Mouse (Mus musculus) stomach, embryonic 15.5 days (tissue): Measurements from ENCODE around the gene Anapc5. TPM values are rescaled to one million over a fixed set of nuclear protein-coding genes. Genes with fewer than 3 reads are reported as not detected.

Source experiments
- ATAC-seq: fragments of 200-750 bp; cut with Nextera tagmentation; 2 replicates; pipeline ENCODE4 v1.8.0; 2017; ENCODE audit warnings: low read depth, moderate number of reproducible peaks, moderate TSS enrichment; ENCODE audit not compliant: insufficient read depth, low FRiP score
- H3K27ac ChIP-seq: fragments of 300-500 bp; sonication (generic); 2 replicates; pipeline ENCODE4 v1.5.1; 2015; ENCODE audit warnings: mild to moderate bottlenecking, inconsistent platforms
- H3K27me3 ChIP-seq: fragments of 300-500 bp; sonication (generic); replicated peaks from 2 replicates; pipeline ENCODE4 v1.6.1; 2015; ENCODE audit warnings: inconsistent platforms
- H3K36me3 ChIP-seq: fragments of 300-500 bp; sonication (generic); 2 replicates; pipeline ENCODE4 v1.6.1; 2015; ENCODE audit warnings: inconsistent platforms
- H3K4me1 ChIP-seq: fragments of 300-500 bp; sonication (generic); 2 replicates; pipeline ENCODE4 v1.6.1; 2015; ENCODE audit warnings: inconsistent platforms
- H3K4me2 ChIP-seq: fragments of 300-500 bp; sonication (generic); 2 replicates; pipeline ENCODE4 v1.6.1; 2015; ENCODE audit warnings: mild to moderate bottlenecking, inconsistent platforms
- H3K4me3 ChIP-seq: fragments of 300-500 bp; sonication (generic); replicated peaks from 2 replicates; pipeline ENCODE4 v1.5.1; 2015; ENCODE audit warnings: inconsistent platforms
- H3K9ac ChIP-seq: fragments of 300-500 bp; sonication (generic); 2 replicates; pipeline ENCODE4 v1.6.1; 2015; ENCODE audit warnings: inconsistent platforms
- H3K9me3 ChIP-seq: fragments of 300-500 bp; sonication (generic); 2 replicates; pipeline ENCODE4 v1.6.1; 2016; ENCODE audit warnings: inconsistent platforms
- WGBS: fragments of 180-500 bp; shearing (Covaris S2); methylation state at CpG from one replicate; pipeline ENCODE4 v1.1.7; 2015; 5-methylcytosine and 5-hydroxymethylcytosine counted together
- polyA plus RNA-seq: library from polyadenylated mRNA; unstranded; fragments of >200 nt; fragmentation: Nextera tagmentation; extraction: Ambion mirVana; gene quantifications from 2 replicates; pipeline ENCODE4 v1.2.1, GENCODE M21; 2015

Gene Anapc5
- polyA plus RNA-seq, 1 experiment from 2014 or later, result 384 TPM

- ATAC-seq, result no peak
- 73% methylated on average over 14 of the region's 14 CpGs for WGBS
- no peak overlapping the region for H3K27ac ChIP-seq
These were observed 45.4 kb downstream of the Anapc5 start for GRCm38 (mm10) chr5:122775646-122776286.

GRCm38 (mm10) chr5:122774743-122775611, 46.2 kb downstream of the Anapc5 start:
- H3K4me3 ChIP-seq, result no peak overlapping the region
- no peak overlapping the region for H3K4me2 ChIP-seq
- WGBS, result 71% methylated on average over 28 of the region's 28 CpGs
- no peaks in the 10 kb centered on the region for H3K27me3 ChIP-seq
- no peaks in the 10 kb centered on the region for H3K36me3 ChIP-seq
- H3K4me1 ChIP-seq, result peaks cover 17% of the 10 kb centered on the region
- ATAC-seq, result peak; percentile 44; the same call in 1 of the 2 replicates
- H3K9ac ChIP-seq, result no peak overlapping the region
- no peaks in the 10 kb centered on the region for H3K9me3 ChIP-seq
- no peak overlapping the region for H3K27ac ChIP-seq

More at GRCm38 (mm10) chr5:122775646-122776286, 45.4 kb downstream of the Anapc5 start:
- peaks cover 12% of the 10 kb centered on the region for H3K4me1 ChIP-seq
- H3K27me3 ChIP-seq, result no peaks in the 10 kb centered on the region
- H3K9ac ChIP-seq, result no peak overlapping the region
- H3K4me2 ChIP-seq, result no peak overlapping the region
- H3K9me3 ChIP-seq, result no peaks in the 10 kb centered on the region
- no peaks in the 10 kb centered on the region for H3K36me3 ChIP-seq
- H3K4me3 ChIP-seq, result no peak overlapping the region

DNA sequence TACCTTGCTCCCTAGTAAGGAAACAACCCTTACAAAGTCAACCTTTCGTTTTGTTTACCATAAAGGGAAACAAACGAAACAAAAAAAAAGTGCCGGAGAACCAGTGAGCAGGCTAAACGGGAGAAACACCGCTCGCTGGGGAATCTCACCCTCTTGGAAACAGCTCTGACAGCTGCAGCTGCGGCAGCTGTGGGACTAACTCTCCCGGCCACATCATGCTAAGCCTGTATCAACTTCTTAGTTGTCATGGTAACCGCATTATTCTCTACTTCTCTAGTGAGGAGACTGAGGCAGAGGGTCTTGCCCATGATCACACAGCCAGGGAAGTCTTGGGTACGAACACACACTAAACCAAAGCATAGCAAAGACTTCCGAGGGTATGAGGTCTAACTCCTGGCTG, 47.4 kb downstream of the Anapc5 start:
- H3K9me3 ChIP-seq, result no peaks in the 10 kb centered on the region
- no peak overlapping the region for H3K4me2 ChIP-seq
- no peak overlapping the region for H3K4me3 ChIP-seq
- H3K27me3 ChIP-seq, result no peaks in the 10 kb centered on the region
- no peaks in the 10 kb centered on the region for H3K36me3 ChIP-seq
- no peak overlapping the region for H3K9ac ChIP-seq
- 71% methylated on average over 11 of the region's 11 CpGs for WGBS
- H3K27ac ChIP-seq, result no peak overlapping the region
- H3K4me1 ChIP-seq, result peaks cover 17% of the 10 kb centered on the region
- no peak for ATAC-seq

GRCm38 (mm10) chr5:122771428-122771827, 49.7 kb downstream of the Anapc5 start:
- ATAC-seq, result no peak
- Histone ChIP-seq H3K9ac (no peak overlapping the region), H3K4me2 (no peak overlapping the region), H3K9me3 (no peaks in the 10 kb centered on the region), H3K4me1 (peaks cover 8% of the 10 kb centered on the region; the same call in 1 of the 2 replicates), H3K36me3 (no peaks in the 10 kb centered on the region), H3K4me3 (no peak overlapping the region), H3K27me3 (no peaks in the 10 kb centered on the region), H3K27ac (no peak overlapping the region)
- WGBS, result 71% methylated on average over 9 of the region's 9 CpGs

DNA sequence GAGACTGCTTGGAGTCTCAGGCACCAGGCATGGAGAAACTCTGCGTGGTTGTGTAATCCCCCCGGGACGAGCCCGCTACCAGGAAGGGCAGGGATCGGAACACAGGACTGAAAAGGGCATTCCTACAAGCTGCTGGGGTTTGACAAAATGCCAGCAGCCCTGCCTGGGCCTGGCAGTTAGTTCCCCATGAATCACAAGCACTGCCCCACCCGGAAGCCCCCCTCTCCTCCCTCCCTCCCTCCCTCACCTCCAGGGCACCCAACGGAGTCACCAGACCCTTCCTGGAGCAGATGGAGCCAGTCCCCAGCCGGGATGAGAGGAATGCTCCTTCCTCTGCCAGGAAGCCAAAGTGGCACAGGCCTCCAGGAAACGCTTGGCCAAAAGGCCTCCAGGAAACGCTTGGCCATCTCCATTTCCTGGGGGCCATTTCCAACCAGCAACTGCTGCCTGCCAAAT, 50.3 kb downstream of the Anapc5 start:
- no peak overlapping the region for H3K4me2 ChIP-seq
- no peaks in the 10 kb centered on the region for H3K9me3 ChIP-seq
- H3K9ac ChIP-seq, result no peak overlapping the region
- H3K36me3 ChIP-seq, result no peaks in the 10 kb centered on the region
- WGBS, result 53% methylated on average over 10 of the region's 10 CpGs
- H3K4me3 ChIP-seq, result no peak overlapping the region
- ATAC-seq, result no peak
- peak overlapping the region; percentile 67 for H3K27ac ChIP-seq
- H3K4me1 ChIP-seq, result peaks cover 8% of the 10 kb centered on the region; the same call in 1 of the 2 replicates
- no peaks in the 10 kb centered on the region for H3K27me3 ChIP-seq

DNA sequence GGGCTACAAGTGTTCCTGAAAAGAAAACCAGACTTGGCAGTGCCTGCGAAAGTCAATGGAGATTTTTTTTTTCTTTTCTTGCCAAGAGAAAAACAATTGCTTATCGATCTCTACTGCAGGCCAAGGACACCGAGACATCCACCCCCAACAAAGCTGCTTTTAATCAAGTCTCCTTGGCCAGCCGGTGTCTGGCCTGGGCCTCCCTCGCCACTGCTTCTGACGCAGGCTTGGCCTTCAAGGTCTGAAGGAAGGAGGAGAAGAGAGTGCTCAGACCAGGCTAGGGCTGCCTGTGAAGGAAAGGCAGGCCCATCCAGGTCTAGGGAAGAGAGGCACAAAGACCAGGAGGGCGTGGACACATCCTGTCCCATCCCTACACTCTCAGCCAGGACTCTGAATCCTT, 50.8 kb downstream of the Anapc5 start:
- H3K27ac ChIP-seq, result peak overlapping the region; percentile 67
- H3K9ac ChIP-seq, result no peak overlapping the region
- no peak overlapping the region for H3K4me3 ChIP-seq
- peaks cover 8% of the 10 kb centered on the region; the same call in 1 of the 2 replicates for H3K4me1 ChIP-seq
- no peaks in the 10 kb centered on the region for H3K9me3 ChIP-seq
- no peaks in the 10 kb centered on the region for H3K27me3 ChIP-seq
- no peaks in the 10 kb centered on the region for H3K36me3 ChIP-seq
- ATAC-seq, result no peak
- WGBS, result 59% methylated on average over 7 of the region's 7 CpGs
- no peak overlapping the region for H3K4me2 ChIP-seq

DNA sequence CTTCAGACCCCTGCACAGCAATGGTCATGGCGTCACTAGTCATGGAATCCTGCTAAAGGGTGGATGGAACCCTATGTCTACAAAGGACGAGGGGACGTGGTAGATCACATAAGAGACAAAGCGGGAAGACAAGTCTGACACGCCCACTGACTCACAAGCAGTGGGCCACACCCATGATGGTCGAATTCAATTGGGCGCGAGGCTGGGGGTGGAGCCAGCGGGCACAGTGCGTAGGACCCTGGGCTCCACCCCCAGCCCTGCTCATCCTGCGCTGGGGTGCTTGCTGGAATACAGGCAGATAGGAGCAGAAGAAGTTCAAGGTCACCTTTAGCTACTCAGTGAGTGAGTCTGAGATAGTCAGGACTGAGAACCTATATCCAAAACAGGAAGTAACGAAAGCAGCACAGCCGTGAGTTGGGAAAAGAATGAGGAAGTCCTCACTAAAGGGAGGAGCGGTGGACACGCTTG, 52.0 kb downstream of the Anapc5 start:
- H3K27me3 ChIP-seq, result no peaks in the 10 kb centered on the region
- ATAC-seq, result no peak
- no peaks in the 10 kb centered on the region for H3K9me3 ChIP-seq
- no peak overlapping the region for H3K27ac ChIP-seq
- no peaks in the 10 kb centered on the region for H3K36me3 ChIP-seq
- WGBS, result 83% methylated on average over 15 of the region's 15 CpGs
- H3K4me1 ChIP-seq, result peaks cover 9% of the 10 kb centered on the region
- H3K4me3 ChIP-seq, result no peak overlapping the region
- no peak overlapping the region for H3K4me2 ChIP-seq
- H3K9ac ChIP-seq, result no peak overlapping the region

DNA sequence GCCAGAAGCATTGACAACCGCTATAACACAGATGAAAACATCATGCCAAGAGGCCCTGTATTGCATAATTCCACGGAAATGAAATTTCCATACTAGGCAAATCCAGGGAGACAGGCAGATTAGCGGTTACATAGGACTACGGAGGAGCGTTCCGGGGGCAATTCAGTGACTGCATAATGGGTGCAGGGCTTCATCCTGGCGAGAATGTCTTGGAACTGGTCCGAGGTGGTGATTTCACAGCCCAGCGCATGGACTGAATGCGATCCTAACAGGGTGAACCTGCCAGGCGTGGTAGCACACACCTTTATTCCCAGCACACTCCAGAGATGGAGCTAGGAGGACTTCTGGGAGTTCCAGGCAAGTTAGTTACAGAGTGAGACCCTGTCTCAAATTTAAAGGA, 53.9 kb downstream of the Anapc5 start:
- Histone ChIP-seq H3K4me3 (no peak overlapping the region), H3K9me3 (no peaks in the 10 kb centered on the region), H3K27me3 (no peaks in the 10 kb centered on the region), H3K9ac (no peak overlapping the region), H3K4me2 (no peak overlapping the region), H3K4me1 (peaks cover 23% of the 10 kb centered on the region), H3K27ac (no peak overlapping the region), H3K36me3 (no peaks in the 10 kb centered on the region)
- ATAC-seq, result no peak
- 92% methylated on average over 11 of the region's 11 CpGs for WGBS

- Histone ChIP-seq H3K4me1 (peaks cover 15% of the 10 kb centered on the region), H3K27me3 (no peaks in the 10 kb centered on the region), H3K36me3 (0 out of 2 replicates have a peak, but pooled peaks cover 3% of the 10 kb centered on the region), H3K4me3 (no peak overlapping the region), H3K9ac (no peak overlapping the region), H3K27ac (no peak overlapping the region), H3K4me2 (no peak overlapping the region), H3K9me3 (no peaks in the 10 kb centered on the region)
- ATAC-seq, result no peak
- 61% methylated on average over 10 of the region's 10 CpGs for WGBS
These were observed 57.1 kb downstream of the Anapc5 start for GRCm38 (mm10) chr5:122764032-122764464.

- Histone ChIP-seq H3K27ac (no peak overlapping the region), H3K4me2 (no peak overlapping the region), H3K27me3 (no peaks in the 10 kb centered on the region), H3K4me1 (peaks cover 15% of the 10 kb centered on the region), H3K9ac (no peak overlapping the region), H3K4me3 (no peak overlapping the region), H3K36me3 (0 out of 2 replicates have a peak, but pooled peaks cover 3% of the 10 kb centered on the region), H3K9me3 (no peaks in the 10 kb centered on the region)
- 69% methylated on average over 29 of the region's 29 CpGs for WGBS
- no peak for ATAC-seq
These were observed 57.7 kb downstream of the Anapc5 start for GRCm38 (mm10) chr5:122763271-122764031.

- Histone ChIP-seq H3K4me3 (no peak overlapping the region), H3K9me3 (no peaks in the 10 kb centered on the region), H3K9ac (no peak overlapping the region), H3K4me2 (no peak overlapping the region), H3K4me1 (no peaks in the 10 kb centered on the region), H3K36me3 (peaks cover 7% of the 10 kb centered on the region; the same call in 1 of the 2 replicates), H3K27ac (no peak overlapping the region), H3K27me3 (no peaks in the 10 kb centered on the region)
- 85% methylated on average over 7 of the region's 7 CpGs for WGBS
- ATAC-seq, result no peak
These were observed 64.5 kb downstream of the Anapc5 start for GRCm38 (mm10) chr5:122756680-122757079.
